Mouse (Mus musculus) cortical plate, adult 2 months (tissue): ENCODE results near the gene Ccdc155. TPM values are rescaled to one million over a fixed set of nuclear protein-coding genes. Genes with fewer than 3 reads are reported as not detected.
"Not testable (repeated sequence)": the region's sequence is repeated elsewhere in the genome, so short reads cannot be mapped to it uniquely, and the experiment has no call there.

Experiments
- H3K27ac ChIP-seq: fragments of 200-500 bp; 2 replicates; pipeline ENCODE4 v1.5.1; 2012; ENCODE audit warnings: low read length, control low read depth, inconsistent platforms; ENCODE audit not compliant: insufficient read depth
- H3K4me1 ChIP-seq: fragments of 200-500 bp; 2 replicates; pipeline ENCODE4 v1.6.1; 2011; ENCODE audit warnings: low read length; ENCODE audit not compliant: control insufficient read depth, insufficient read depth
- H3K4me3 ChIP-seq: fragments of 200-500 bp; 2 replicates; pipeline ENCODE4 v1.5.1; 2011; ENCODE audit warnings: mild to moderate bottlenecking, low read length, control low read depth; ENCODE audit not compliant: insufficient read depth
- CTCF ChIP-seq: fragments of 200-500 bp; IDR thresholded peaks from 2 replicates; pipeline ENCODE4 v1.5.1; 2011; ENCODE audit warnings: mild to moderate bottlenecking, control low read depth, low read length; ENCODE audit not compliant: insufficient read depth; ENCODE audit errors: extremely low read depth
- POLR2A ChIP-seq: fragments of 200-500 bp; IDR thresholded peaks from 2 replicates; pipeline ENCODE4 v1.6.1; 2011; ENCODE audit warnings: mild to moderate bottlenecking, low read length, control low read depth; ENCODE audit not compliant: insufficient read depth; ENCODE audit errors: extremely low read depth
- polyA plus RNA-seq: library from polyadenylated mRNA; depleted of rRNA; stranded (reverse); fragments of >200 nt; gene quantifications from 2 replicates; pipeline ENCODE4 v1.2.3, GENCODE M21; 2012

The Ccdc155 gene
- polyA plus RNA-seq, 1 experiment, result 4.7 TPM

DNA sequence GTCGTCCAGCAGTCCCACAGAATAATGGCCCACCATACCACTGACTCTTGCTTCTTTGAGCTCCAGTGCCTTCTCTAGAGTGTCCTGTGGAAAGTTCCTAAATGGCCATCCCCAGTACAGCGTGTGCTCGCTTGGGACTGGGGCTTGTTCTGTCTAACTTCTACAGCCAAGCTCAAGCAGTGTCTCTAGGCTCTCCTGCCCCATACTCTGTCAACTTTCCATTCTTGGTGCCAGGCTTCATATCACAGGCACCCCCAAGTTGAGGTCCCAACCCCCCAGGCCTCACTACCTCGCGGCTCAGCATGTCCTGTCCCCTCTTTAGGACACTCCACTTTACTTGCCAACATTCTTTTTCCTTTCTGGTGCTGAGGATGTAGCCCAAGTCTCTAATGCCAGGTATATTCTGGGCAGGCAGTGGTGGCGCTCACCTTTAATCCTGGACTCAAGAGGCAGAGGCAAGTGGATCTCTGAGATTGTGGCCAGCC, 44.3 kb downstream of the Ccdc155 start:
- no peak overlapping the region for H3K27ac ChIP-seq
- no peak overlapping the region for H3K4me3 ChIP-seq
- H3K4me1 ChIP-seq, result peaks cover 2% of the 10 kb centered on the region; the same call in 1 of the 2 replicates
- no peak for TF ChIP-seq POLR2A
- no peak for TF ChIP-seq CTCF

GRCm38 (mm10) chr7:45158991-45159390, 45.7 kb downstream of the Ccdc155 start:
- Histone ChIP-seq H3K4me3 (no peak overlapping the region), H3K27ac (no peak overlapping the region), H3K4me1 (peaks cover 2% of the 10 kb centered on the region; the same call in 1 of the 2 replicates)
- TF ChIP-seq POLR2A, result no peak
- TF ChIP-seq CTCF, result no peak

- H3K27ac ChIP-seq, result no peak overlapping the region
- no peak overlapping the region for H3K4me3 ChIP-seq
- H3K4me1 ChIP-seq, result peaks cover 2% of the 10 kb centered on the region; the same call in 1 of the 2 replicates
- TF ChIP-seq CTCF (no peak), POLR2A (no peak)
These were observed 47.2 kb downstream of the Ccdc155 start for GRCm38 (mm10) chr7:45157459-45157858.

DNA sequence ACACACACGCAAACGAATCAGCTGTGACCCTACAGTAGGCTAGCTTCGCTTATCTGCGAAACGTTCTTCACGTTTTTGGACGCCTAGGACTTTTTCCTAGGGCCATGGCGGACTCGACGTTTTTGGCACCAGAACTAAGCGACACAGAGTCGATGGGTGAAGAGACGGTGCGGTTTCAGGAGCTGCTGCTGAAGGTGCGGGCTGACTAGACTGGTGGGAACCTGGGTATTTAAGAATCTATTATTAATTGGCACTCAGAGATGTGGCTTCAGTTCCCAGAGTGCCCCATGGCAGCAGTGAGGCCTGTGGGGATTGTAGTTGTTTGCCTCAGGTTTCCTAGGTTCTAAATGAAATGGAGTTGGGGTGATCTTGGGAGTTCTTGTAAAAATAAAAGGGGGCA, 48.5 kb downstream of the Ccdc155 start:
- Histone ChIP-seq H3K4me3 (no peak overlapping the region), H3K27ac (no peak overlapping the region), H3K4me1 (no peaks in the 10 kb centered on the region)
- TF ChIP-seq POLR2A (no peak), CTCF (no peak)

DNA sequence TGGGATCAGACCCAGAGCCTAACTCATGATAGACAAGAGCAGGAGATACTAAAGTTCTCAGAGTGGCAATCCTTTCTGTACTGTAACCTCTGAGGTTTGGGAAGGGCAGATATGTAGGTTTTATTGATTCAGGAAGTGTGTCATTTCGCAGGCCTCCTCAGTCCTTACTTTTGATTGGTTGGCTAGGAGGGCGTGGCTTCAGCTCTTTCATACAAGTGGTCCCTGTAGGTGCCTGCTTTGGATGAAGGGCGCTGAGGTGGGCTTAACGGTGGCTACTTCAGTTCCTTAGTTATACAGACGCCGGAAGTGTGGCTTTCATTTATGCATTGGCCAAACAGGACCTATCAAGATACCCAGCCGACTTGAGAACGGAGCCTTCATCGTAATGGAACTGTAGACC, 49.1 kb downstream of the Ccdc155 start:
- TF ChIP-seq POLR2A (no peak), CTCF (no peak)
- peaks cover 2% of the 10 kb centered on the region; the same call in 1 of the 2 replicates for H3K4me1 ChIP-seq
- no peak overlapping the region for H3K4me3 ChIP-seq
- no peak overlapping the region for H3K27ac ChIP-seq

DNA sequence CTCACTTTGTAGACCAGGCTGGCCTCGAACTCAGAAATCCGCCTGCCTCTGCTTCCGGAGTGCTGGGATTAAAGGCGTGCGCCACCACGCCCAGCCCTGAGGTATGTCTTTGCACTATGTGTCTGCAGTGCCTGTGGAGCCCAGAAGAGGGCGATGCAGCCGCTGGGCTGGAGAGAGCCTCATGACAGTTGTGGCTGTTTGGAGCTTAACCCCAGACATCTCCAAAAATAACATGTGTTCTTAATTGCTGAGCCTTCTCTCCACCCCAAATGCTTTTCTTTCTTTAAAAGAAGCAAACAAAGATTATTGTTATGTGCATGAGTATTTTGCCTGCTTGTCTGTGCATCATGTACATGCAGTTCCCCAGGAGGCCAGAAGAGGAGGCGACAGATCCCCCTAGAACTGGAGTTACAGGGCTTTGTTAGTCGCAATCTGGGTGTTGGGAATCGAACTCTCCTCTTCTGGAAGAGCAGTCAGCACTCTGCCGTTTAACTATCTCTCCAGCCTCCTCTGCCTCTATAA, 49.6 kb downstream of the Ccdc155 start:
- TF ChIP-seq POLR2A (no peak), CTCF (peak; percentile 26; the same call in 1 of the 2 replicates)
- H3K27ac ChIP-seq, result no peak overlapping the region
- peaks cover 2% of the 10 kb centered on the region; the same call in 1 of the 2 replicates for H3K4me1 ChIP-seq
- H3K4me3 ChIP-seq, result peak overlapping the region; percentile 88

DNA sequence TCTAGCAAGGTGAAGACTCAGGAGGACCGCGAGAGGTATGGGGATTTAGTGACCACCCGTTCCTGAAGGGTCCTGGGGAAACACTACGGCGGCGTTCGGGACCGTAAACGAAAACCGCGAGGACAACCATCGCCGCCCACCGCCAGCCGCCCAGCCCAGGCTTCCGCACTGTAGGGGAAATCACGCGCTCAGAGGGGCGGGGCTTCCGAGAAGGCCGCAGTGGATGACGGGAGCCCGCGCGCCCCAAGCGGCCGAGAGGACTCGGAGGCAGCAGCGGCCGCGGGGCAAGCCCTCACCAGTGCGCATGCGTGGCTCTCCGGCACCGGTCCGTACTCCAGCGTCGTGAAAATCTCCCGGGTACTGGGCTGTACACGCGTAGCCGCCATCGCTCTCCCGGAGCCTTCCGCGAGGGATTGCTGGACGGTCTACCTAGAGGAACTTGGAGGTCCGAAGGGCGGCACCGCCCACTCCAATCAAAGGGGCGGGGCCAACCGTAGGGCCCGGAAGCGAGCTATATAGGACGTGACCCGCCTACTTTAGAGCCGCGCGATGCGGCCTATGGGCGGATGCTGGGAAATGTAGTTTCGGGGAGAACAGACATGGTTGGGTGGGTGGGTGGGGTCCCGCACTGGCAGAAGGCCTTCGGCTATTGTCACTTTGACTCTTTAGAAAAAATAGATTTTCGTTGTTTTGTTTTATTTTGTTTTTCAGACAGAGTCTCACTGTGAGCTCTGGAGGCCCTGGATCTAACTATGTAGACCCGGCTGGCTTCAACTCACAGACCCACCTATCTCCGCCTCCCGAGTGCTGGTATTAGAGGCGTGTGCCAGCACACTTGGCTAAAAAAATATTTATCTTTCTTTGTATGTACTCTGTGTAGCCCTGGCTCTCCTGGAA, 50.3 kb downstream of the Ccdc155 start, which contains the start of the genes Pih1d1 and Aldh16a1:
Gene Pih1d1 (plus strand): TSS at position 208 of the 897 bp plus-strand sequence.
Gene Aldh16a1 (minus strand): TSS at position 489 of the 897 bp plus-strand sequence.
- Histone ChIP-seq H3K4me1 (peaks cover 2% of the 10 kb centered on the region; the same call in 1 of the 2 replicates), H3K4me3 (peak within 1 kb of the TSS; percentile 88)
- TF ChIP-seq POLR2A, result peak; percentile 89
- 0 out of 2 replicates have a peak, but pooled peaks have one; percentile 0 for TF ChIP-seq CTCF

GRCm38 (mm10) chr7:45153586-45153985, 51.1 kb downstream of the Ccdc155 start:
- no peak for TF ChIP-seq POLR2A
- TF ChIP-seq CTCF, result no peak
- Histone ChIP-seq H3K4me3 (peak overlapping the region; percentile 88), H3K4me1 (peaks cover 2% of the 10 kb centered on the region; the same call in 1 of the 2 replicates), H3K27ac (peak overlapping the region; percentile 85)

More for the DNA sequence above, 50.3 kb downstream of the Ccdc155 start, which contains the start of the genes Pih1d1 and Aldh16a1:
- peak within 1 kb of the TSS; percentile 96 for H3K27ac ChIP-seq

DNA sequence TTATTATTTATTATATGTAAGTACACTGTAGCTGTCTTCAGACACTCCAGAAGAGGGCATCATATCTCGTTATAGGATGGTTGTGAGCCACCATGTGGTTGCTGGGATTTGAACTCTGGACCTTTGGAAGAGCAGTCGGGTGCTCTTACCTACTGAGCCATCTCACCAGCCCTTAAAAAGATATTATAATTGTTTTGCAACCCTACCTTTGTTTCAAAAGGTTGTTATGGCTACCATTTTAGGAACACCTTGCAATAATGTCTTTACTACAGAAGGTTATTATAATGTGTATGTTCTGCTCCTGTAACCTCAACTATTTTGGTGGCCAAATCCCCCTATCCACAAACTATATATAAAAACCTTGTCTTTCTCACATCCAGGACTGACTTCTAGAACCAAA, 51.6 kb downstream of the Ccdc155 start:
- not testable (repeated sequence) for H3K4me3 ChIP-seq, H3K4me1 ChIP-seq

GRCm38 (mm10) chr7:45151303-45151702, 53.4 kb downstream of the Ccdc155 start:
- Histone ChIP-seq H3K4me3 (no peak overlapping the region), H3K4me1 (peaks cover 2% of the 10 kb centered on the region; the same call in 1 of the 2 replicates), H3K27ac (no peak overlapping the region)
- TF ChIP-seq CTCF, result no peak
- TF ChIP-seq POLR2A, result no peak

More for the DNA sequence above, 51.6 kb downstream of the Ccdc155 start:
- not testable (repeated sequence) for H3K27ac ChIP-seq

GRCm38 (mm10) chr7:45150321-45150720, 54.4 kb downstream of the Ccdc155 start:
- Histone ChIP-seq H3K4me3 (no peak overlapping the region), H3K27ac (no peak overlapping the region)
- no peak for TF ChIP-seq POLR2A
- TF ChIP-seq CTCF, result no peak

More at GRCm38 (mm10) chr7:45150321-45150720, 54.4 kb downstream of the Ccdc155 start:
- peaks cover 2% of the 10 kb centered on the region; the same call in 1 of the 2 replicates for H3K4me1 ChIP-seq
